Mouse (Mus musculus) bone marrow, adult 2 months (tissue): Measurements from ENCODE around the gene Zfp174.

Experiments used
- CTCF ChIP-seq: fragments of 200-500 bp; IDR thresholded peaks from 2 replicates; pipeline ENCODE4 v1.5.1; 2011; ENCODE audit warnings: low read length, control low read depth; ENCODE audit not compliant: control insufficient read depth, insufficient read depth
- POLR2A ChIP-seq: fragments of 200-500 bp; IDR thresholded peaks from 2 replicates; pipeline ENCODE4 v1.6.1; 2011; ENCODE audit warnings: low read depth, mild to moderate bottlenecking, control low read depth, low read length, borderline replicate concordance; ENCODE audit not compliant: control insufficient read depth

DNA sequence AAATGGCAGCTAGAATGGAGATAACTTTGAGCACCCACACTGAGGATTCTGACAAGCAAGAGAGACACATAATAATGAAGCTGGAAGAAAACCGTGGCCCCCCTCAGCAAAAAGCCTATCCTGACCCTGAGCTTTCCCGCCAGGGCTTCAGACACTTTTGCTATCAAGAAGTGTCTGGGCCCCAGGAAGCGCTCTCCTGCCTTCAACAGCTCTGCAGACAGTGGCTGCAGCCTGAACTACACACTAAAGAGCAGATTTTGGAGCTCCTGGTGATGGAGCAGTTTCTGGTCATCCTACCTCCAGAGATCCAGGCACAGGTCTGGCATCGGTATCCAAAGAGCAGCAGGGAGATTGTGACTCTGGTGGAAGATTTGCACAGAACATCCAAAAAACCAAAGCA, 803 bp downstream of the Zfp174 start:
- TF ChIP-seq CTCF = no peak
- no peak for TF ChIP-seq POLR2A
